Mouse (Mus musculus): Measurements from ENCODE around the gene Pigv.
A peak's percentile ranks its signal among the peaks of the same experiment; 100 is the strongest.

DNA sequence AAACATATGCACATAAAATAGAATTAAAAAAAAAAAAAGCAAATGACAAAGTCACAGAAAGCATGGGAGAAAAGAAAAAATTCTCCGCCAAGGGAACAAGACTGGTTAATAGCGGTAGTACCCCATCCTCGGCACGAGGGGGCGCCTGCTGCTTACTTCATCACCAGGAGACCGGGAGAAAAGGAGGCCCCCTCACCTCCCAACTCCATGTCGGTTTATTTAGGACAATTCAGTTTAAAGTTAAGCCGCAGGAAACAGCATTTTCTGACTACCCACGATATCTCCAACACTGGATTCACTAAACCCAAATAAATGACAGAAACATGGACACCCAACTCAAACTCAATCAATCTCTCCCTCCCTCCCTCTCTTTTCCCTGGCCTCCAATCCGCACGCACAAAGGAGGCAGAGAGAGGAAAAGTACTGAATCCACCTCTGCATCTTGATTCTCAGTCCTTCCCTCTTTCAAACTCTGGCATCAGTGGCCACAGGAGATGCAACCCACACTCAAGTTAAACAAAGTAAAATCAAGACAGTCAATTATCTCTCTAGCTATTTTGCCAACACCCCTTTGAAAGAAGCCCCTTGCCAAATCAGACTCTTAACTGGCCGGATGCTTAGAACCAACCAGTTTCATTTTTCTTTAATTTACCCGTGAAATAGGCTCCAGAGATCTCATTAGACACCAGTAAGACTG lies 1.1 kb downstream of the Pigv start:
- peak; percentile 85 for TF ChIP-seq CTCF (conservative IDR thresholded peaks at IDR 0.05; ENCODE audit: insufficient read depth, insufficient read length, low read depth, low read length)
- TF ChIP-seq POLR2A (IDR thresholded peaks at IDR 0.05; ENCODE audit: low read depth, low read length), result no peak

Data from kidney, adult 2 months (tissue).